Mouse (Mus musculus) myocyte (in vitro differentiated cells): ENCODE data around the gene Coa3.
A peak's percentile ranks its signal among the peaks of the same experiment; 100 is the strongest.

Experiments
- CEBPB ChIP-seq: IDR thresholded peaks from 2 replicates; pipeline ENCODE4 v1.6.1; 2011; ENCODE audit warnings: mild to moderate bottlenecking, moderate library complexity; ENCODE audit not compliant: poor library complexity, insufficient read depth, severe bottlenecking
- MYOG ChIP-seq, 3 experiments: IDR thresholded peaks; one replicate each; pipeline ENCODE4 v1.6.1; 2011; ENCODE audit warnings: control low read depth in 2 of 3, low read depth in 2 of 3, mild to moderate bottlenecking in 2 of 3; ENCODE audit not compliant: insufficient read length in 2 of 3, control insufficient read depth in 1 of 3, insufficient read depth in 1 of 3
- POLR2A ChIP-seq: IDR thresholded peaks from one replicate; pipeline ENCODE4 v1.6.1; 2011; ENCODE audit warnings: low read depth, mild to moderate bottlenecking, control low read depth, moderate library complexity; ENCODE audit not compliant: insufficient read length
- POLR2AphosphoS2 ChIP-seq: IDR thresholded peaks from one replicate; pipeline ENCODE4 v1.6.1; 2011; ENCODE audit warnings: low read depth, control low read depth; ENCODE audit not compliant: insufficient read length
- TCF12 ChIP-seq: IDR thresholded peaks from one replicate; pipeline ENCODE4 v1.6.1; 2011; ENCODE audit warnings: mild to moderate bottlenecking, control low read depth; ENCODE audit not compliant: poor library complexity, insufficient read depth, severe bottlenecking

GRCm38 (mm10) chr11:101253613-101254389 lies 25.1 kb downstream of the Coa3 start, which contains the start of gene Vps25:
- TF ChIP-seq POLR2AphosphoS2: peak; percentile 93
- TF ChIP-seq POLR2A: peak; percentile 88
- no peak for TF ChIP-seq TCF12
- no peak for TF ChIP-seq MYOG (IDR thresholded peaks at IDR 0.05; ENCODE audit: control insufficient read depth in 1 of 3, insufficient read depth in 1 of 3, insufficient read length in 2 of 3, low read depth in 2 of 3)
- no peak for TF ChIP-seq CEBPB
